Mouse (Mus musculus) erythroblast, embryonic 14.5 days (primary cell): ENCODE data around the gene Cnnm2.

Source experiments
- GATA1 ChIP-seq: IDR thresholded peaks from 2 replicates; pipeline ENCODE4 v1.6.1; 2012; ENCODE audit warnings: low read length, inconsistent platforms, mixed read lengths
- TAL1 ChIP-seq: IDR thresholded peaks from 3 replicates; pipeline ENCODE4 v1.6.1; 2012; ENCODE audit warnings: low read length, inconsistent platforms, mixed read lengths

DNA sequence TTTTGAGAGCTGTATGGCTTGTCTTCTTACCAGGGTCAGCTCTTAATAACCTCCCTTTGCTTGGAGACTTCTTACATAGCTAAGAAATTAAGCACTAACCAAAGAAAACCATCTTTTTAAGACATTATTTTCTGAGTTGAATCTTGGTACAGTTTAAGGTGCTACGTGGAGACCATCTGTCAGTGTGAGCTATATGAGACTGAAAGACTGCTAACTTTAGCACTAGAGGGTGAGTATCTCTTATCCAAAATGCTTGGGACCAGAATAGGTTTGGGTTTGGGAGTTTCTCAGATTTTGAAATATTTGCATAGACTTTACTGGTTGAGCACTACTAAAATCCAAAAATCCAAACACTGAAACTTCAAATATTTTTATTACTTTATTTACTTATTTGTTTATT lies 28.4 kb downstream of the Cnnm2 start:
- TF ChIP-seq GATA1: no peak
- no peak for TF ChIP-seq TAL1
